Mouse (Mus musculus) G1E (cell line): ENCODE measurements at regions not wholly inside any gene's neighbourhood (a gene's known extent, or its start where the extent isn't known, plus 50 kb on each side); places are given as distances from the start of the nearest gene placed in this dataset.

Experiments
- ATAC-seq: 2 replicates; pipeline ENCODE4 v1.8.0; 2016; ENCODE audit warnings: mild to moderate bottlenecking; ENCODE audit not compliant: insufficient number of reproducible peaks, poor library complexity, low FRiP score, severe bottlenecking; ENCODE audit errors: extremely low read depth
- DNase-seq: peaks from one replicate; pipeline ENCODE4 v3.0.0; 2012; ENCODE audit warnings: low spot score
- H3K27me3 ChIP-seq: 2 replicates; pipeline ENCODE4 v1.6.1; 2012; ENCODE audit warnings: mild to moderate bottlenecking, low read length, inconsistent platforms; ENCODE audit not compliant: insufficient read depth
- H3K36me3 ChIP-seq: replicated peaks from 2 replicates; pipeline ENCODE3; 2012; ENCODE audit warnings: mild to moderate bottlenecking, inconsistent platforms
- H3K4me1 ChIP-seq: 2 replicates; pipeline ENCODE4 v1.6.1; 2012; ENCODE audit warnings: low read depth, low read length, inconsistent platforms, mixed read lengths; ENCODE audit not compliant: insufficient read depth
- H3K4me3 ChIP-seq: 2 replicates; pipeline ENCODE4 v1.5.1; 2012; ENCODE audit warnings: low read depth, mild to moderate bottlenecking, inconsistent platforms, low read length, moderate library complexity, mixed read lengths
- H3K9me3 ChIP-seq: replicated peaks from 2 replicates; pipeline ENCODE4 v1.6.1; 2012; ENCODE audit warnings: inconsistent platforms
- CTCF ChIP-seq: IDR thresholded peaks from 2 replicates; pipeline ENCODE4 v1.5.1; 2012; ENCODE audit warnings: low read depth, low read length, inconsistent platforms, mixed read lengths
- GATA1 ChIP-seq: IDR thresholded peaks from 2 replicates; pipeline ENCODE4 v1.6.1; 2012; ENCODE audit warnings: borderline replicate concordance, low read length, inconsistent platforms, mixed read lengths
- GATA2 ChIP-seq: IDR thresholded peaks from 2 replicates; pipeline ENCODE4 v1.6.1; 2012; ENCODE audit warnings: low read depth, low read length, inconsistent platforms, borderline replicate concordance
- POLR2AphosphoS5 ChIP-seq: IDR thresholded peaks from 2 replicates; pipeline ENCODE4 v1.6.1; 2012; ENCODE audit warnings: low read depth, low read length, inconsistent platforms; ENCODE audit not compliant: insufficient replicate concordance
- TAL1 ChIP-seq: conservative IDR thresholded peaks from 2 replicates; pipeline ENCODE4 v1.6.1; 2012; ENCODE audit warnings: low read depth, low read length, inconsistent platforms, mixed read lengths

GRCm38 (mm10) chr12:25246566-25246965 is 149.6 kb upstream of the Id2 start:
- no peak for DNase-seq
- no peak for ATAC-seq
- no peak for TF ChIP-seq TAL1
- no peak for TF ChIP-seq CTCF
- TF ChIP-seq GATA2, result no peak
- no peak for TF ChIP-seq POLR2AphosphoS5

GRCm38 (mm10) chr12:25245661-25246060 is 148.7 kb upstream of the Id2 start:
- Histone ChIP-seq H3K27me3 (no peaks in the 10 kb centered on the region), H3K36me3 (no peaks in the 10 kb centered on the region), H3K4me3 (no peak overlapping the region), H3K4me1 (no peaks in the 10 kb centered on the region), H3K9me3 (peaks cover 52% of the 10 kb centered on the region)
- no peak for ATAC-seq
- TF ChIP-seq GATA1 (no peak), POLR2AphosphoS5 (no peak), GATA2 (no peak), TAL1 (no peak), CTCF (no peak)
- no peak for DNase-seq

More at GRCm38 (mm10) chr12:25246566-25246965, 149.6 kb upstream of the Id2 start:
- Histone ChIP-seq H3K4me1 (no peaks in the 10 kb centered on the region), H3K36me3 (no peaks in the 10 kb centered on the region), H3K9me3 (peaks cover 51% of the 10 kb centered on the region), H3K27me3 (no peaks in the 10 kb centered on the region), H3K4me3 (no peak overlapping the region)

- Histone ChIP-seq H3K4me1 (no peaks in the 10 kb centered on the region), H3K4me3 (no peak overlapping the region), H3K9me3 (peaks cover 54% of the 10 kb centered on the region), H3K36me3 (no peaks in the 10 kb centered on the region), H3K27me3 (no peaks in the 10 kb centered on the region)
- no peak for TF ChIP-seq GATA2
- ATAC-seq (no peak), DNase-seq (no peak)
Observed at GRCm38 (mm10) chr12:25245251-25245650, 148.3 kb upstream of the Id2 start.

DNA sequence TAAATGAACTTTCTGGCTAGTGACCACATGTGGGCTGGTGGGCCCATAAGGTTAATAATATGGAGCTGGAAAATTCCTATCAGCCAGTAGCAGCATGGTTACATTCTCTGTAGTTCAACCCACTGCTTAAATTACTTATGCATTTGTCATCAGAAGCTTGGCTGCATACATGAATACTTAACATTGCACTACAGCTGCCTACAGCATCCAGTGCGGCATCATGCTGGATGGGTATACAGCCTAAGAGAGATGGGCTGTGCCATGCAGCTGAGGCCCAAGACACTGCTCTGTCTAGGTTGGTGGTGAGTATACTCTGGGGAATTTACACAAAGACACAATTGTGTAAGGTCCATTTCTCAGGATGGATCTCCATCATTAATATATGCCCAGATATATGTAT is 147.7 kb upstream of the Id2 start:
- Histone ChIP-seq H3K4me3 (no peak overlapping the region), H3K36me3 (no peaks in the 10 kb centered on the region), H3K27me3 (no peaks in the 10 kb centered on the region), H3K4me1 (no peaks in the 10 kb centered on the region), H3K9me3 (peaks cover 56% of the 10 kb centered on the region)
- DNase-seq (no peak), ATAC-seq (no peak)
- no peak for TF ChIP-seq GATA2
- no peak for TF ChIP-seq POLR2AphosphoS5
- TF ChIP-seq CTCF, result no peak
- TF ChIP-seq GATA1, result no peak
- TF ChIP-seq TAL1, result no peak

- H3K4me1 ChIP-seq, result no peaks in the 10 kb centered on the region
- H3K4me3 ChIP-seq, result no peak overlapping the region
- no peak for TF ChIP-seq POLR2AphosphoS5
- TF ChIP-seq CTCF, result no peak
- no peak for TF ChIP-seq TAL1
- TF ChIP-seq GATA2, result no peak
- TF ChIP-seq GATA1, result no peak
- H3K9me3 ChIP-seq, result peaks cover 57% of the 10 kb centered on the region
- no peaks in the 10 kb centered on the region for H3K27me3 ChIP-seq
- DNase-seq (no peak), ATAC-seq (no peak)
- no peaks in the 10 kb centered on the region for H3K36me3 ChIP-seq
Observed at GRCm38 (mm10) chr12:25243901-25244300, 147.0 kb upstream of the Id2 start.

- Histone ChIP-seq H3K27me3 (no peaks in the 10 kb centered on the region), H3K4me3 (no peak overlapping the region), H3K9me3 (peaks cover 61% of the 10 kb centered on the region), H3K36me3 (no peaks in the 10 kb centered on the region), H3K4me1 (no peaks in the 10 kb centered on the region)
- TF ChIP-seq GATA1, result no peak
- TF ChIP-seq GATA2, result no peak
- TF ChIP-seq CTCF, result no peak
- no peak for TF ChIP-seq TAL1
- TF ChIP-seq POLR2AphosphoS5, result no peak
- ATAC-seq (no peak), DNase-seq (no peak)
Observed at GRCm38 (mm10) chr12:25242369-25242768, 145.4 kb upstream of the Id2 start.

- ATAC-seq (no peak), DNase-seq (no peak)
- Histone ChIP-seq H3K36me3 (no peaks in the 10 kb centered on the region), H3K27me3 (no peaks in the 10 kb centered on the region), H3K9me3 (peaks cover 62% of the 10 kb centered on the region), H3K4me1 (no peaks in the 10 kb centered on the region), H3K4me3 (no peak overlapping the region)
- TF ChIP-seq CTCF (no peak), TAL1 (no peak), POLR2AphosphoS5 (no peak)
Observed at GRCm38 (mm10) chr12:25241675-25242074, 144.7 kb upstream of the Id2 start.

DNA sequence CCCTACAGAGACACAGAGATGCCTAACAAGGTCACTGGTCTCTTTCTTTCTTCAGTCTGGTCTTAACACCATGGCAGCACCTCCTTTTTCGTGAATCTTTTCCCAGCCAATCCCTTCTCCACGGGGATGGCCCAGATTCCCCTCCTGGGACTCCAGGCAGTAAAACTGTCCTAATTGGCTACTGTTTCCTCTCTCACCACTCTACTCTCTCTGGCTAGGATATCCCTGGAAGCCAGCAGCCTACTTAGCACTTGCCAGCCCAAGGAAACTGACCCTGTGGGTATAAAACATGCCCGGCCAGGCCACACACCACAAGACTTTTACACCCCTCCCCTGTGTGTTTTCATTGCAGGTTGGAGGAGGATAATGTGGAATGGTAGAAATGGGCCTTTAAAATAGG is 143.9 kb upstream of the Id2 start:
- Histone ChIP-seq H3K36me3 (no peaks in the 10 kb centered on the region), H3K27me3 (no peaks in the 10 kb centered on the region), H3K4me3 (no peak overlapping the region), H3K9me3 (peaks cover 55% of the 10 kb centered on the region), H3K4me1 (no peaks in the 10 kb centered on the region)
- ATAC-seq (no peak), DNase-seq (no peak)
- TF ChIP-seq GATA2, result no peak
- no peak for TF ChIP-seq TAL1
- no peak for TF ChIP-seq CTCF
- TF ChIP-seq POLR2AphosphoS5, result no peak
- no peak for TF ChIP-seq GATA1
